Mouse (Mus musculus) embryonic facial prominence, embryonic 14.5 days (tissue): ENCODE measurements at regions not wholly inside any gene's neighbourhood (a gene's known extent, or its start where the extent isn't known, plus 50 kb on each side); places are given as distances from the start of the nearest gene placed in this dataset.
"Not testable (repeated sequence)": the region's sequence is repeated elsewhere in the genome, so short reads cannot be mapped to it uniquely, and the experiment has no call there.

ENCODE experiments used
- ATAC-seq: fragments of 200-750 bp; cut with Nextera tagmentation; 2 replicates; pipeline ENCODE4 v1.8.0; 2017; ENCODE audit warnings: low read depth, moderate number of reproducible peaks, moderate TSS enrichment
- DNase-seq: peaks from one replicate; pipeline ENCODE4 v3.0.0-alpha.2; 2015; ENCODE audit warnings: low spot score
- H3K27ac ChIP-seq: fragments of 300-500 bp; sonication (generic); replicated peaks from 2 replicates; pipeline ENCODE4 v1.5.1; 2014; ENCODE audit warnings: low read depth, mild to moderate bottlenecking, low read length, moderate library complexity
- H3K27me3 ChIP-seq: fragments of 300-500 bp; sonication (generic); replicated peaks from 2 replicates; pipeline ENCODE4 v1.6.1; 2014; ENCODE audit warnings: low read length; ENCODE audit not compliant: control insufficient read depth, insufficient read depth
- H3K36me3 ChIP-seq: fragments of 300-500 bp; sonication (generic); 2 replicates; pipeline ENCODE4 v1.6.1; 2014; ENCODE audit warnings: low read length, mixed read lengths; ENCODE audit not compliant: control insufficient read depth, insufficient read depth
- H3K4me1 ChIP-seq: fragments of 300-500 bp; sonication (generic); 2 replicates; pipeline ENCODE4 v1.6.1; 2014; ENCODE audit warnings: antibody characterized with exemption, low read length; ENCODE audit not compliant: control insufficient read depth, insufficient read depth
- H3K4me2 ChIP-seq: fragments of 300-500 bp; sonication (generic); 2 replicates; pipeline ENCODE4 v1.6.1; 2014; ENCODE audit warnings: low read depth, mild to moderate bottlenecking, low read length, moderate library complexity, mixed read lengths
- H3K4me3 ChIP-seq: fragments of 300-500 bp; sonication (generic); 2 replicates; pipeline ENCODE4 v1.5.1; 2014; ENCODE audit warnings: low read depth, mild to moderate bottlenecking, low read length
- H3K9ac ChIP-seq: fragments of 300-500 bp; sonication (generic); 2 replicates; pipeline ENCODE4 v1.6.1; 2014; ENCODE audit warnings: low read depth, mild to moderate bottlenecking, low read length, moderate library complexity, mixed read lengths
- H3K9me3 ChIP-seq: fragments of 300-500 bp; sonication (generic); 2 replicates; pipeline ENCODE4 v1.6.1; 2016; ENCODE audit warnings: low read length; ENCODE audit not compliant: control insufficient read depth
- WGBS: fragments of 180-500 bp; shearing (Covaris S2); extraction: QIAGEN DNeasy Blood & Tissue Kit; methylation state at CpG from one replicate; pipeline ENCODE4 v1.1.7; 2014; 5-methylcytosine and 5-hydroxymethylcytosine counted together

GRCm38 (mm10) chr11:113148198-113148537, 366.1 kb downstream of the Sox9 start:
- Histone ChIP-seq H3K4me2 (no peak overlapping the region), H3K4me3 (no peak overlapping the region), H3K9me3 (no peaks in the 10 kb centered on the region), H3K27ac (no peak overlapping the region), H3K4me1 (peaks cover 4% of the 10 kb centered on the region), H3K9ac (no peak overlapping the region), H3K27me3 (no peaks in the 10 kb centered on the region), H3K36me3 (no peaks in the 10 kb centered on the region)
- WGBS = 79% methylated on average over 9 of the region's 9 CpGs
- ATAC-seq (no peak), DNase-seq (no peak)

GRCm38 (mm10) chr11:113155515-113155914, 373.5 kb downstream of the Sox9 start:
- Histone ChIP-seq H3K9me3 (no peaks in the 10 kb centered on the region), H3K27me3 (no peaks in the 10 kb centered on the region), H3K36me3 (no peaks in the 10 kb centered on the region), H3K9ac (no peak overlapping the region), H3K4me3 (no peak overlapping the region), H3K4me2 (no peak overlapping the region), H3K4me1 (0 out of 2 replicates have a peak, but pooled peaks cover 3% of the 10 kb centered on the region), H3K27ac (no peak overlapping the region)
- ATAC-seq (no peak), DNase-seq (no peak)
- 85% methylated on average over 6 of the region's 6 CpGs for WGBS

GRCm38 (mm10) chr11:113163941-113164340, 381.9 kb downstream of the Sox9 start:
- no peak overlapping the region for H3K4me2 ChIP-seq
- DNase-seq = no peak

GRCm38 (mm10) chr11:113164510-113164909, 382.5 kb downstream of the Sox9 start:
- peak overlapping the region; percentile 30; the same call in 1 of the 2 replicates for H3K4me3 ChIP-seq
- peak overlapping the region; percentile 39; the same call in 1 of the 2 replicates for H3K9ac ChIP-seq
- no peaks in the 10 kb centered on the region for H3K27me3 ChIP-seq
- H3K4me1 ChIP-seq = peaks cover 16% of the 10 kb centered on the region
- WGBS = 26% methylated on average over 7 of the region's 10 CpGs
- H3K9me3 ChIP-seq = no peaks in the 10 kb centered on the region
- H3K36me3 ChIP-seq = no peaks in the 10 kb centered on the region
- ATAC-seq (no peak), DNase-seq (no peak)
- peak overlapping the region; percentile 66 for H3K4me2 ChIP-seq
- H3K27ac ChIP-seq = no peak overlapping the region

More at GRCm38 (mm10) chr11:113163941-113164340, 381.9 kb downstream of the Sox9 start:
- H3K27me3 ChIP-seq = no peaks in the 10 kb centered on the region
- H3K4me3 ChIP-seq = no peak overlapping the region
- 26% methylated on average over 3 of the region's 3 CpGs for WGBS
- H3K36me3 ChIP-seq = no peaks in the 10 kb centered on the region
- H3K9me3 ChIP-seq = no peaks in the 10 kb centered on the region
- H3K9ac ChIP-seq = no peak overlapping the region
- H3K27ac ChIP-seq = no peak overlapping the region
- ATAC-seq = no peak
- peaks cover 16% of the 10 kb centered on the region for H3K4me1 ChIP-seq

- peak overlapping the region; percentile 66 for H3K4me2 ChIP-seq
- peak; percentile 71 for ATAC-seq
These were observed 383.2 kb downstream of the Sox9 start for GRCm38 (mm10) chr11:113165069-113165795.

GRCm38 (mm10) chr11:113166517-113166916, 384.5 kb downstream of the Sox9 start:
- Histone ChIP-seq H3K4me3 (no peak overlapping the region), H3K27me3 (no peaks in the 10 kb centered on the region), H3K9me3 (no peaks in the 10 kb centered on the region), H3K4me1 (peaks cover 12% of the 10 kb centered on the region), H3K27ac (no peak overlapping the region), H3K9ac (no peak overlapping the region), H3K4me2 (no peak overlapping the region), H3K36me3 (no peaks in the 10 kb centered on the region)
- WGBS = 70% methylated on average over 4 of the region's 4 CpGs
- ATAC-seq = no peak
- DNase-seq = no peak

More at GRCm38 (mm10) chr11:113165069-113165795, 383.2 kb downstream of the Sox9 start:
- Histone ChIP-seq H3K4me1 (peaks cover 12% of the 10 kb centered on the region), H3K9ac (peak overlapping the region; percentile 39; the same call in 1 of the 2 replicates), H3K4me3 (peak overlapping the region; percentile 30), H3K9me3 (no peaks in the 10 kb centered on the region), H3K27ac (no peak overlapping the region), H3K36me3 (no peaks in the 10 kb centered on the region), H3K27me3 (no peaks in the 10 kb centered on the region)
- WGBS = 4% methylated on average over 22 of the region's 23 CpGs
- peak; percentile 82 for DNase-seq

- DNase-seq = peak; percentile 91
- 25% methylated on average over 15 of the region's 16 CpGs for WGBS
- peak overlapping the region; percentile 66 for H3K9ac ChIP-seq
- no peaks in the 10 kb centered on the region for H3K27me3 ChIP-seq
- ATAC-seq = peak; percentile 70
- H3K36me3 ChIP-seq = no peaks in the 10 kb centered on the region
- H3K4me2 ChIP-seq = peak overlapping the region; percentile 65
- peak overlapping the region; percentile 86 for H3K27ac ChIP-seq
- H3K4me3 ChIP-seq = peak overlapping the region; percentile 49
- no peaks in the 10 kb centered on the region for H3K9me3 ChIP-seq
- H3K4me1 ChIP-seq = no peaks in the 10 kb centered on the region
These were observed 390.6 kb downstream of the Sox9 start for GRCm38 (mm10) chr11:113172497-113173140.

- WGBS = 45% methylated on average over 12 of the region's 12 CpGs
- H3K27me3 ChIP-seq, H3K4me1 ChIP-seq, H3K9me3 ChIP-seq, DNase-seq, ATAC-seq, H3K36me3 ChIP-seq: not testable (repeated sequence)
- H3K27ac ChIP-seq = 0 out of 2 replicates have a peak overlapping the region, but pooled peaks have one; percentile 33
- peak overlapping the region; percentile 43 for H3K4me2 ChIP-seq
- H3K4me3 ChIP-seq = peak overlapping the region; percentile 25
- H3K9ac ChIP-seq = peak overlapping the region; percentile 19; the same call in 1 of the 2 replicates
These were observed 391.3 kb downstream of the Sox9 start for GRCm38 (mm10) chr11:113173317-113173716.
